Mouse (Mus musculus) urinary bladder, adult 18-20 months (tissue): ENCODE results near the gene Unc45b.

Experiments used
- DNase-seq, 2 experiments: peaks; one replicate each; pipeline ENCODE4 v3.0.0; 2022; ENCODE audit warnings: low spot score in 2 of 2, mixed read lengths in 2 of 2

The Unc45b gene

DNA sequence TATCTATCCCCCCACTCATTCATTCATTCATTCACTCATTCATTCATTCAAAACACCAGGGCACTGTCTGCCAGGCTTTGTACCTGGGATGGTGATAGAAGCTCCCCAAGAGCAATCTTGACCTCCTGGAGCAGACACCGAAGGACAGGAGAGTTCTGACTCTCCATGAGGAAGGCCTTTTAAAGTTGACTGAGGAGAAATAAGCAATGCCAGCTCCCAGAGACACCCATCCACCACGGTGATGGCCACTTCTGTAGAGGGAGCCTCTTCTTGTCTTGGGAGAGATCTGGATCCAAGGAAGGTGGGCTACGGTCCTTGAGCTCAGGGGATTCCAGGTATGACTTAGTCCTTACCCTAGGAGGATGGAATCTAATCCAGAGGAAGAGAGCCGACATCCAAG, at the start of gene Unc45b:
TSS of gene Unc45b (plus strand) at position 301 of the 400 bp plus-strand sequence.
- no peak for DNase-seq

DNA sequence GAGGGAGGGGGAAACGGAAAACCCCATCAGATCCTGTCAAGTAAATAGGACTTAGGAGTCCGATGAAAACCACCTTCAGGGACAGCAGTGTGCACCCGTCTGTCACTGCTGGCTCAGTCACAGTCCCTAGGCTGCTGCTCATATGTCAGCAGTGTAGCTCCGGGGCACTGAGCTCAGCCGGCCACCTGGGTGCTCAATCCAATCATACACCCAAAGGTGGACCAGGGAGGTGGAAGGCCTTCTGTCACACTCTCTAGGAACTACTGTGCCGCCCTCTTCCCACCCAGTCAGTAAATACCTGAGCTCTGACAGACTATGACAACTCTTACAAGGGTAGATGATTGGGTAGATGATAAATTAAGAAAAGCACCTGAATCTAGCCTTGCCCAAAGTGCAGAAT, 49.6 kb upstream of the Unc45b start:
- DNase-seq: no peak

DNA sequence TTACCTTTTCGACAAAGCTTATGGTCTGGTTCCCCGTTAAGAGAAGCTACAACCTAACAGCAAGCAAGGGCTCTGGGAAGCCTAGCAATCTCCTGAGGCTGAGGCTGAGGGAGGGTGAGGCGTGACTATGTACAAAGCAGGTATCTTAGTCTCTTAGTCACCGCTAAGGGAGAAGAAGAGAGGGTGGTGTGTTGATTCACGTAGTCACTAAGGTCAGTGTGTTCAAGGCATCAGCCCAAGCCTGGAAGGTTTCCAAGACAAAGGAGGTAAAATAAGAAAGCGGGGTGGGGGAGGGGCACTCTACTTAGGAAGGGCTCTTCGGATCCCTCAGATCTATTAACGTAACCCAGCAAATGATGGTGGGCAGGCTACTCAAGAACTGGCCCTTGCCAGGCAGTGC, 48.8 kb upstream of the Unc45b start:
- no peak for DNase-seq

DNA sequence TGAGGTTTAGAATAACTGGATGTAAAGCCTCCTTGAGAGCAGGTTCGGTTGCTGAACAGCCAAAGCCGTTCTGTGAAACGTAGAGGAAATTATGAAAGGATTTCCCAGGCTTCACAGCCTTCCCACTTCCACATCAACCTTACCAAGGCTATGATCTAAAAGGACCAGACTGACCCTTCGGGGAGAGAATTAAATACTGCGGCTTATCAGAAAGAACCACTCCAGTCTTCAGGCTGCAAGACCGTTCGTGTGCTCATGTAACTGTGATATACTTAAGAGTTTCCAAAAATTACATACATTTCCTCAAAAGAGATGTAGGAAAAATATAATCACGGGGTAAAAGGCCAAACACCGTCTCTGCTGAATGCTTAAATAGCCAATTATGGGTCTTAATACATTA, 47.7 kb upstream of the Unc45b start:
- DNase-seq: no peak

DNA sequence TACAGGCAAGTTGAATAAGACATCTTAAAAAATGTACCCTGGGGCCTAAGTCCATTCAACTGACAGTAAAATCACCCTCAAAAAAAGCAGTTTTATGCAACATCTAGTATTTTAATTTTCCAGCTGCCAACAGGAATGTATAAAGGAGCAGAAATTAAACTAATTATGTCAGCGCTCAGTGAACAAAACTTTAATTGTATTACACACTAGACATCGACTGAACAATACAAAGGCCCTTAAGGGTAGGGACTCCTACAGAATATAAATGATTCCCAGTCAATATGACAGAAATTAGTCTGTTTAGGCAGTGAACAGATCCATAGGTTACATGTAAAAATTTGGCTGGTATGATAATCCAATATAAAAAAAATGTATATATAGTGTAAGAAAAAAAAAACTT, 47.3 kb upstream of the Unc45b start:
- DNase-seq: no peak

DNA sequence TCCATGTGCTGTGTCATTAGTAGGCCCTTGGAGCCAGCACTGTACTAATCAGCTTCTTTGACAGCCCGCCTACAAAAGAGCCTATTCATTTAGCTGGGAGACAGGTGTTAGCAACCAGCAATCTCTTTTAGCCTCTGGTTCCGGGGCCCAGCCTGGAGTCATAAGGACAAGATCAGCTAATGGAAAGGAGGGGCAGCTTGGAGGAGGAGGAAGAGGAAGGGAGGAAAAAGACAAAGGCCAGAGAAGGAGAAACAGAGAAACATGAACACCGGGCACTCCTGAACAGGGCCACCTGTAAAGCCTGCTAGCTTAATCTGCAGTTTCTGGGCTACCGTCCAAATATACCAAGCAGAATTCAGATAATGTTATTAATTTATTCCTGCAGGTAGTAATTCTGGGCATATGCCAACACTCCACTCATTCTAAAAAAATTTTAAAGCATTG, 46.8 kb upstream of the Unc45b start:
- no peak for DNase-seq

DNA sequence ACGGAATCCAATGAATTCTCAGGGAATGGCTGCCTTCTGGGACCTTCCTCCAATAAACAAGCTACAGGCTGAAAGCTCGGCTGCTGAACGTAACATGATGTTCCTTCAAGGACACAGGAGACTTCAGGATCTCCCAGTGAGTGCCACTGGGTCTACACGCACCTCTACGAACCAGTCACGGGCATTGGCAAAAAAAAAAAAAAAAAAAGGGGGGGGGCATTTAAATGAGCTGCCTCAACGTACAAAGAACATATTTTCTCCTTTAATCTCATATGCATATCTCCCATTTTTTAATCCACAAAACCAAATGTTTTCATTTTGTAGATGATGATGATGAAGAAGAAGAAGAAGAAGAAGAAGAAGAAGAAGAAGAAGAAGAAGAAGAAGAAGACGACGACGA, 44.4 kb upstream of the Unc45b start:
- no peak for DNase-seq

DNA sequence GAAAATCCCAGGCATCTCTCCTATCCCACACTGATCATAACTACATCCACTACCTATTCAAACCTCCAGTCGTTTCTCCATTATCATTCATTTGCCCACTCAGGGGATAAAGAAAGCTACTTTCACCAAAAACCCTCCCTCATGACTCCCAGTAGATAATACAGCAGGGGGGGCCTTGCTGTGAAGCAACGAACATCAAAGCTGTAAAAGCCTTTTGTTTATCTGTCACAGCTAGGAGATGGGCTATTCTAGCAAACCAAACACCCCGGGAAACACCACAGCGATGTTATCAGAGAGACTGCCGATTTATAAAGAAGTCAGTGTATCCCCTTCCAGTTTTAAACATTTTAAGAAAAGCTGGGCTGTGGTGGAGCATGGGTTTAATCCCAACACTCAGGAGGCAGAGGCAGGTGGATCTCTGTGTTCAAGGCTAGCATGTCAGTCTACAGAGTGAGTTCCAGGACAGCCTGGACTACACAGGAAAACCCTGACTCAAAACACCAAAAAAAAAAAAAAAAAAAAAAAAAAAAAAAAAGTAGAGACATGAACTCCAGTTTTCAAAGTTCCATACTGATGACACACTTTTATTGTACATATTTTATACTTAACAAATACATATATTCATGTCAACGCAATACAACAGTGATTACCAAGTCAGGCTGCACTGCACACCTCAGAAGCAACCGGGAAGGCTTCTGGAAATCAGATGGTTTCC, 43.3 kb upstream of the Unc45b start:
- no peak for DNase-seq

DNA sequence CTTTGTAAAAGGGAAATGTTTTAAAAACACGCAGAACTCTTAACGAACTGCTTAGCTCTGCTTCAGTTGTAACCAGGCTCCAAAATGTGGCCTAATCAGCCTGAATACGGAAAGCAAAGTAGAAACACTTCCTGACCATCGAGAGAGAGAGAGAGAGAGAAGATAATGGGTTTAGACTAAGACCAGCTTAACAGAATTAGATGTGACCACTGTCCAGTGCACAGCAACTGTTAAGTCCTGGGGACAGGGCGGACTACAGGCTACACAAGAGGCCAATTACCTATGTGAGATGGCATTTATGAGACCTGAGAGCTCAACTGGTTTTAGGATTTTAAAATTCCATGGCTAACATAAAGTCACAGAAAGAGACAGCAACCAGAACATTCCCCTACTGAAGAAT, 42.4 kb upstream of the Unc45b start:
- no peak for DNase-seq

DNA sequence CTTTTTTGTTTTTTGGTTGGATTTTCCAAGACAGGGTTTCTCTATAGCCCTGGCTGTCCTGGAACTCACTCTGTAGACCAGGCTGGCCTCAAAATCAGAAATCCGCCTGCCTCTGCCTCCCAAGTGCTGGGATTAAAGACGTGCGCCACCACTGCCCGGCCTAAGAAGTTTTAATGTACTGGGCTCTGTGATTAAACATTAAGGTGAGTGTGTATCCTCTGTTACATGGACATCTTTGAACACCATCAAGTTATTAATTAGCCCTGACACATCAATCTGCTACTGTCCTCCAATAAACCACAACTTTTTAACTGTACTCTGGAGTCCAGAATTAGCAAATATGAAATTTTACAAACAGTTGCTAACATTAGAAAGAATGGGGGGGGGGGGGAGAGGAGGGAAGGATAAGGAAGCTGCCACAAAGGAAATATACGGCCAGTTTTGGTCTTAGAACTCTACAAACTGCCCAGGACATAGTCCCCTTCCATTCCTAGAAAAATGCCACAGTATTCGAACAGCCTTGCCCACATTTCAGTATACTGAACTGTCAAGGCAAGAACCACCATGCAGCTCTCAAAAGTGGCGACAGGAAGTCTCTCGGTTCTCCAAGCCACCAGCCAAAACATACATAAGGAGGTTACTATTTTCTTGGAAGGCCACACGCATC, 40.7 kb upstream of the Unc45b start:
- DNase-seq: no peak

DNA sequence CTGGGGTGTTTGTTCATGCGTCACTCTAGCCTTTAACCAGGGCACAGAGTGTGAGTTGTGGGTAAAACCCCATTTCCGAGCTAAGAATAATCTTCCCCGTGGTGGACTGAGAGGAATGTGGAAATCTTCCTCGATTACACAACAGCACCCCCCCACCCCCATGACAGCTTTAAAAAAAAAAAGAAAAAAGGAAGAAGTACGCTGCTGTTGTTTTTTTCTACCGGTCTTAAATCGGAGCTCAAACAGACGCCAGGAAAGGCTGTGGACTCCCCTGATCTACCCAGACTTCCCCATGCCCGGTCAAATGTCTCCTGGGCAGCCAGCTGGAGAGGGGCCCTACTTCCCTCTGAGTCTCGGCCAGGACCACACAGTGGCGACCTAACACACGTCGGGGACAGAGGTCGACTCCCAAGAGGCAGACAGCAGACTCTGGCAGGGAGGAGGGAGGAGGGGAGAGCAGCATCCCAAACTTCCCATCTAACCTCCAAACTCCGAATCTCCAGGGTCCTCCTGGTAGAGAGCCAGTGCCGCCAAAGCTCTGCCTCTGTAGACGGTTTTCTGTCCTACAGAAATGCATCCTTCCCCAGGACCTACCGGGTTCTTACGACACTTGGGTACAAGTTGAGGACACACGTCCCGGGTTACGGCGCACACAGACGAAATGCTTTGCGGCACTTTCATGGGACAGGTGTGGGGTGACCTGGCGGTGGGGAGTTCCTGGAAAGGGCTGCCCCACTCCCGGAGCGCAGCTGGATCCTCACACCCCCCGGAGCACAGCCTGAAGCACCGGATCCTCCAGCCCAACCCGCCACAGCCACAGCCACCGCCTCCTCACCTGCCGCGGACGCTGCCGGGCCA, 39.9 kb upstream of the Unc45b start:
- peak; percentile 12 to 75 for DNase-seq

DNA sequence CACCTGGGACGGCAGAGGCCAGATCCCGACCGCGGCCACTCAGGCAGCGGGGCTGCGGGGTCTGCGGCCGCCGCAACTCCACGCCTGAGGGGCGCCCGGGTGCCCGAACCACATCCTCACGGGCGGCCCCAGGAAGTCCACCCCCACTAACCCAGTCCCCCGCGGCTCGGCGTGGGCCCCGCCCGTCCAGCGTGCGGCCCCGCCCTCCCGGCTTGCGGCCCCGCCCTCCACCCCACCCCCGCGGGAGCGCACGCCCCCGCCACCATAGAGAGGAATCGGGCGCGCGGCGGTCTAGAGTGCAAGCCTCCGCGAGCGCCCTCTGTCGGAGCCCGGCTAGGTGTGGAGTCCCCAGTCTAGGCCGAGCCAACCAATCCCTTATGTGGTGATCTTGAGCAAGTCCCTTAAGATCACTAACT, 39.3 kb upstream of the Unc45b start, which contains the start of gene Rffl:
TSS of gene Rffl (minus strand) at position 180 of the 416 bp plus-strand sequence.
- peak; percentile 88 to 91 for DNase-seq

DNA sequence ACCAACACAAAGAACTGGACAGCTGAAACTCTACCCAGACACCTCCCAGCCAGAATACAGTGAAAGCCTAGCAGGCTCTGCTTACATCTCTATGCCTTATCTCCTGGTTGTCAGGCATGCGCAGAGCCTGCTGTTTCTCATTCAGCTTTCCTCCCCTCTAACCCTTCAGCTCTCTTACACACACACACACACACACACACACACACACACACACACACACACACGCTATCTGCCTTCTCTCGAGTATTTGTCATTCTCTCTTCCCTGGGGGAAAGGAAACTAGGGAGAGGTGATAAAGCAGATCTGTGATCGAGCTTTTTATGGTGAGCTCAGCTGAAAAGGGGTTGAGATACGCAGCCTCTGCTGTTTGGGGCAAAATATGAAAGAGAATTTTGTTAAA, 35.4 kb upstream of the Unc45b start:
- DNase-seq: no peak

DNA sequence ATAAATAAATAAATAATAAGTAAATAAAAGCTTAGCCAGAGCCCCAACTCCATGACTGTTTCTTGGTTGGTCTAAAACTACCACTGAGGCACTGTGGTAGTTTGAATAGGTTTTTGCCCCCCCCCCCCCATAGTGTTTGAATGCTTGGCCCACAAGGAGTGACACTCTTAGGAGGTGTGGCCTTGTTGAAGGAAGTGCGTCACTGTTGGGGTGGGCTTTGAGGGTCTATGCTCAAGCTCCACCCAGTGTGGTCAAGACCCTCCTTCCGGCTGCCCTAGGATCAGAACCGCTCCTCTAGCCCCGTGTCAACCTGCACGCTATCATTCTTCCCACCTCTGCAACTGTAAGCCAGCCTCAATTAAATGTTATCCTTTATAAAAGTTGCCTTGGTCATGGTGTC, 34.7 kb upstream of the Unc45b start:
- no peak for DNase-seq

DNA sequence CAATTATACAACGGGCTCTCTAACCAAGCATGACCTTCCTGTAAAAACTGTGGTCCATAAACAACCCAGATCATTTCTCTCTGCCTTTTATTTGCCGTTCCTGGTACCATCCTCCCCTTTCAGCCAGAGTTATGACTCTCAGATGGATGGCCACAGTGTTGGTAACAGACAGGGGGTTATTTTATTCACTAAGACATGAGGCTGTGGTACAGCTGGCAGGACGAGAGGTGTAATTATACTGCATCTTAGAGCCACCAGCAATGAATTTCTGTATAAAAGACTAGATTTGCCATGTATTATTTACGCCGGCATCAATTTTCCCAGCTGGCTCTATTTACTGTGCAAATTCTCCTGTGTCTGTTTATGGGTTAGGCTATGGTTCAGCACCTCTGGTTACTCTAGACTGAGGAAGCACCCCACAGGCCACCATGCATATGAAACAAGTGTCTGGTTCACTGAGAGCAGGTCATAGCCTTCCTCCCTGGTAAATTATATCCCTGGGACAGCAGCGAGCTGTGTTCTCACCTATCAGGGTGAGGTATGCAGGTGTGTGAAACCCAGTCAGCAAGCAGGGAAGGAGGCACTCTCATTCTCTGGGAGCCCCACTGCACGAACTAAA, 32.5 kb upstream of the Unc45b start:
- DNase-seq: no peak

DNA sequence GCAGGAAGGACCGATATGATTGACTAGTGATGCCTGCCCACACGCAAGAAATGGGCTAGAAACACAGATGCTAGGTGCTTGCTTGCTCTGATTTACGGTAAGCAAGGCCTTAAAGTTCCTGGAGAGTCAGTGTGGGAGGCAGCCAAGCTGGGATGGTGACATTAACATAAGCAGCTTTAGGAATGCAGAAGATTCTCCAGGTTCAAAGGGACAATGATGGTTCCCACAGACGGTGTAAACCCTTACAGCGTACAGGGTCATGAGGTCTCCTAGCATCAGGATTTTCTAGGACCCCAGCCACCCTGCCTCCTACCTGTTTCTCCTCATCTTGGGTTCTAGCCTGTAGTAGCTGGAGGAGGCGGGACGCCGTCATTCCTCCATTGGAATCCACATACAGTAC, 27.2 kb upstream of the Unc45b start:
- DNase-seq: no peak

DNA sequence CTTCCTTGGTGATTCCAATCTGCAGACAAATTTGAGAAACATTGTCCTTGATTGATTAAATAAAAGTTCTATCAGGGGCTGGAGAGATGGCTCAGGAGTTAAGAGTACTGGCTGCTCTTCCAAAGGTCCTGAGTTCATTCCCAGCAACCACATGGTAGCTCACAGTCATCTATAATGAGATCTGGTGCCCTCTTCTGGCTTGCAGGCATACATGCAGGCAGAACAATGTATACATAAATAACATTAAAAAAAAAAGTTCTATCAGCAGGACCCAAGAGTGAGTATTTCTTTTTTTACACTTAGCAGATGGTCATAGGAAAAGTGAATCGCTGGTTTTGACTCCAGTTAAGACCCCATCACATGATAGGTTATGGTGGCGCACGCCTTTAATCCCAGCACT, 23.8 kb upstream of the Unc45b start:
- DNase-seq: no peak

DNA sequence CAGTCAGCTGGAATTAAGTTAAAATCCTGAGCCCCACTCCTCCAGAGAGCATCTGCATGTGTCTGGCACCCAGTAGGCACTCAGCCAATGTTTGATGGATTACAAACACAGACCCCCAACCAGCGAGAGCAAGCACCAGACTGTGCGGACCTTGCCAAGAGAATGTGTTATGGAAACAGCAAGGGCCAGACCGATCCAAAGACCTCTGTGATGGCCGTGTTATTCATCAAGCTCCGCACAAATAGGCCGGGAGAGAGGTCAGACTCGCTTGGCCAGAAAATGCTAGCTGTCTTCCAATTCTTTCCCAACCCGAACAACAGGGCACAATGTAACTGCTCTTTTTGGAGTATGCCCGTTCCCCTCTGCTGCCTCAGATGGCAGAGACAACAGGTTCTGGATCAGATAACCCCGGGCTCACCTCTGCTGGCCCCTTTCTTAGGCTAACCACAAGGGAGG, 21.8 kb upstream of the Unc45b start:
- DNase-seq: peak in 1 of 2 experiments; percentile 6

DNA sequence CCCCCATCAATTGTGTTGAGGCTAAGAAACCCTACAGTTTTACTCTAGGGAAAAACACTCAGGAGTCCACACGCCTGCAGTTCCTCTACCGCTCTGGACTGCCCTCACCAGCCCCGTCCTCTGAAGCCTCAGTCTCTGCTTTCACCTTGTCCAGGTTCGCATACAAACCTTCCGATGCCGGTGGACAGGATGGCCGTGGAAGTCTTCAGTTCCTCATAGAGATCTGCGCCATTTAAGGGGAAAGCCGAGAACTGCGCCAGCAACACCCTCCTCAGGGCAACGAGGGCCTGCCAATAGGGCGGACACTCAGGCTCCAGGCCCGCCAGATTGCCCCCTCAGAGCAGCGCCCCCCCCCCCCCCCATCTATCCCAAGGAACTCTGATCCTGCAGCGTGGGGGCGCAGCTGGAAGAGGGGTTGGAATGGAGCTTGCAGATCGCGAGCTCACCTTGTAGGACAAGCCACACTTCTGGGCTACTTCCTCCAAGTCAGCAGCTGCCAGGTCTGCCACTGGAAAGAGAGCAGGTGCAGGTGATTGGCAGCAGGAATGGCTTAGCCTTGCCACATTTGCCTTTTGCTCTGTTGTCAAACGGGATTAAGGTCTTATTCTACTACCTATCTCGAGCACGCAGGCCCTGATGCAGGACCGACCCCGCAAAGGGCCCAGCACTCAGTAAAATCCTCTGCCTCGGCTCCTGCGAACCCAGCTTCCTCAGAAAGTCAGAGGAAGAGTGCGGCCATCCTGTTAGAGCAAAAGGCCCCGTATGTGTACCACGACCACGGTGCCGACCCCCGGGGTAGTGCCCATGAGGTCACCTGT, 20.6 kb upstream of the Unc45b start:
- DNase-seq: peak in 1 of 2 experiments; percentile 26

DNA sequence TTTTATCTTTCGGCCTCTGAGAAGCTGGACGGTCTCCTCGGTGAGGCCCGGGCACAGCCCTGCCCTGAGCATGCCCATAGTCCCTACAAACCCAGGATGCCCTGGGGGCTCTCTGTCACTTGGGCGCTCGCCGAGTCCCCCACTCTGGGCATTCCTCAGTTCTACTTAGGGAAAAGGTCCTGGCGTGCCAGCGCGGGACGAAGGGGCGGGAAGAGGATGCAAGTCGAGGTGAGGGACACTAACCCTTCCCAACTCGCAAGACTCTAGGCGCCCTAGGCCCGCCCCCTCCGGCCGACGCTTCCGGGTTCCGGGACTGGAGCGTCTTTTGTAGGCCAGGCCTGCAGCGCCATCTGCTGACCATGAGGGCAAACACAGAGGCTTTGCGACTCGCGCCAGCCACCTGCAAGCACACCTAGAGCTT, 20.0 kb upstream of the Unc45b start, which contains the start of gene Rad51d:
TSS of gene Rad51d (minus strand) at position 273 of the 421 bp plus-strand sequence.
- peak; percentile 92 for DNase-seq

DNA sequence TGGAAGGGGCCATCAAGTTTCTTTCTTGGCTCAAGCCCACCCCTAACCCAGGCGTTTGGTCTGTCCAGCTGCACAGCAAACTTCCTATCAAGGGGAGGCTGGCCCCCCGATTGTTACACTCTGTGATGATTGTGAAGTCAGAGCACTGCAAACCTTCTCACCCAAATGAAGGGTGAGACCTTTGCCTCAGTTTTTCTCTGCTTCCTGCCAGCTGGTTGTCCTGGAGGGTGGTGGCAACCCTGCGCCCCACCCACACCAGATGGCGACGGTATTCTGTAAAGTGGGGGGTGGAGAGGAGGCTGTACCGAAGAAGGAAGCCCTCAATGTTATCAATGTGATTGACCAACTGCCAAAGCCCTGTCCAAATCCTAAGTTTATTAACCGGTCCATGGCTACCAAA, 18.4 kb upstream of the Unc45b start, which contains the start of gene Fndc8:
TSS of gene Fndc8 (plus strand) at position 189 of the 400 bp plus-strand sequence.
- no peak for DNase-seq
